Mouse (Mus musculus) bone marrow, adult 2 months (tissue): ENCODE results near the gene Tnpo1.

Source experiments
- CTCF ChIP-seq: fragments of 200-500 bp; IDR thresholded peaks from 2 replicates; pipeline ENCODE4 v1.5.1; 2011; ENCODE audit warnings: low read length, control low read depth; ENCODE audit not compliant: control insufficient read depth, insufficient read depth
- POLR2A ChIP-seq: fragments of 200-500 bp; IDR thresholded peaks from 2 replicates; pipeline ENCODE4 v1.6.1; 2011; ENCODE audit warnings: low read depth, mild to moderate bottlenecking, control low read depth, low read length, borderline replicate concordance; ENCODE audit not compliant: control insufficient read depth

- TF ChIP-seq CTCF, result no peak
- no peak for TF ChIP-seq POLR2A
These were observed 5.9 kb downstream of the Tnpo1 start for GRCm38 (mm10) chr13:98920300-98920699.
